Mouse (Mus musculus) lung, postnatal 0 days (tissue): Measurements from ENCODE around the gene Sfpq. TPM values are rescaled to one million over a fixed set of nuclear protein-coding genes. Genes with fewer than 3 reads are reported as not detected.
"Not testable (repeated sequence)": the region's sequence is repeated elsewhere in the genome, so short reads cannot be mapped to it uniquely, and the experiment has no call there.

Source experiments
- ATAC-seq: fragments of 200-750 bp; cut with Nextera tagmentation; 2 replicates; pipeline ENCODE4 v1.8.0; 2017; ENCODE audit warnings: moderate library complexity
- DNase-seq: peaks from one replicate; pipeline ENCODE4 v3.0.0-alpha.2; 2016; ENCODE audit warnings: low spot score
- H3K27ac ChIP-seq: fragments of 300-500 bp; sonication (generic); 2 replicates; pipeline ENCODE4 v1.5.1; 2014; ENCODE audit warnings: antibody characterized with exemption, mild to moderate bottlenecking, low read length, mixed read lengths
- H3K27me3 ChIP-seq: fragments of 300-500 bp; sonication (generic); replicated peaks from 2 replicates; pipeline ENCODE4 v1.6.1; 2014; ENCODE audit warnings: low read length, mixed read lengths; ENCODE audit not compliant: insufficient read depth
- H3K36me3 ChIP-seq: fragments of 300-500 bp; sonication (generic); 2 replicates; pipeline ENCODE4 v1.6.1; 2014; ENCODE audit warnings: low read length, mixed read lengths; ENCODE audit not compliant: insufficient read depth
- H3K4me1 ChIP-seq: fragments of 300-500 bp; sonication (generic); 2 replicates; pipeline ENCODE4 v1.6.1; 2014; ENCODE audit warnings: antibody characterized with exemption, low read depth, low read length, mixed read lengths; ENCODE audit not compliant: insufficient read depth
- H3K4me2 ChIP-seq: fragments of 300-500 bp; sonication (generic); replicated peaks from 2 replicates; pipeline ENCODE4 v1.6.1; 2014; ENCODE audit warnings: low read depth, mild to moderate bottlenecking, low read length, moderate library complexity, mixed read lengths
- H3K4me3 ChIP-seq: fragments of 300-500 bp; sonication (generic); 2 replicates; pipeline ENCODE4 v1.5.1; 2014; ENCODE audit warnings: low read depth, low read length
- H3K9ac ChIP-seq: fragments of 300-500 bp; sonication (generic); replicated peaks from 2 replicates; pipeline ENCODE4 v1.6.1; 2014; ENCODE audit warnings: low read depth, mild to moderate bottlenecking
- H3K9me3 ChIP-seq: fragments of 300-500 bp; sonication (generic); 2 replicates; pipeline ENCODE4 v1.6.1; 2016; ENCODE audit warnings: low read length, mixed read lengths
- CTCF ChIP-seq: IDR thresholded peaks from 2 replicates; pipeline ENCODE4 v1.5.1; 2016; ENCODE audit warnings: antibody characterized with exemption, mild to moderate bottlenecking
- EP300 ChIP-seq: IDR thresholded peaks from 2 replicates; pipeline ENCODE4 v1.6.1; 2016; ENCODE audit warnings: antibody characterized with exemption, mild to moderate bottlenecking, control low read depth
- WGBS: fragments of 180-500 bp; shearing (Covaris S2); extraction: QIAGEN DNeasy Blood & Tissue Kit; methylation state at CpG from one replicate; pipeline ENCODE4 v1.1.7; 2014; 5-methylcytosine and 5-hydroxymethylcytosine counted together
- polyA plus RNA-seq: library from polyadenylated mRNA; unstranded; fragments of >200 nt; fragmentation: Nextera tagmentation; extraction: Ambion mirVana; gene quantifications from 2 replicates; pipeline ENCODE4 v1.2.1, GENCODE M21; 2015

Gene Sfpq
- polyA plus RNA-seq: 51.1 and 63.3 TPM in 2 replicates

- ATAC-seq: peak; percentile 96
- H3K9me3 ChIP-seq: no peaks in the 10 kb centered on the region
- H3K27ac ChIP-seq: peak within 1 kb of the TSS; percentile 96
- H3K4me2 ChIP-seq: peak within 1 kb of the TSS; percentile 61
- peak within 1 kb of the TSS; percentile 100 for H3K4me3 ChIP-seq
- peaks cover 10% of the 10 kb centered on the region; the same call in 1 of the 2 replicates for H3K4me1 ChIP-seq
- TF ChIP-seq EP300 (no peak), CTCF (no peak)
- WGBS: under 1% methylated on average over 71 of the region's 87 CpGs
- peak; percentile 99 for DNase-seq
- peak within 1 kb of the TSS; percentile 100 for H3K9ac ChIP-seq
- H3K27me3 ChIP-seq: no peaks in the 10 kb centered on the region
- H3K36me3 ChIP-seq: peaks cover 12% of the 10 kb centered on the region; the same call in 1 of the 2 replicates
These were observed at the start of gene Sfpq for GRCm38 (mm10) chr4:127021151-127021945. Gene Sfpq (plus strand): TSS chr4:127021324.

GRCm38 (mm10) chr4:126977467-126977866, 43.7 kb upstream of the Sfpq start:
- Histone ChIP-seq H3K4me2 (no peak overlapping the region), H3K9me3 (no peaks in the 10 kb centered on the region), H3K27ac (no peak overlapping the region), H3K27me3 (no peaks in the 10 kb centered on the region), H3K9ac (no peak overlapping the region), H3K36me3 (no peaks in the 10 kb centered on the region), H3K4me3 (no peak overlapping the region), H3K4me1 (no peaks in the 10 kb centered on the region)
- TF ChIP-seq CTCF: peak; percentile 63
- no peak for TF ChIP-seq EP300
- peak; percentile 32 for DNase-seq
- no peak for ATAC-seq

- no peaks in the 10 kb centered on the region for H3K9me3 ChIP-seq
- H3K4me2 ChIP-seq: no peak overlapping the region
- no peaks in the 10 kb centered on the region for H3K27me3 ChIP-seq
- DNase-seq: peak; percentile 16
- 76% methylated on average over 3 of the region's 3 CpGs for WGBS
- H3K4me3 ChIP-seq: no peak overlapping the region
- no peak for ATAC-seq
- no peaks in the 10 kb centered on the region for H3K36me3 ChIP-seq
- TF ChIP-seq EP300 (no peak), CTCF (peak; percentile 25; the same call in 1 of the 2 replicates)
- H3K9ac ChIP-seq: no peak overlapping the region
- no peak overlapping the region for H3K27ac ChIP-seq
- no peaks in the 10 kb centered on the region for H3K4me1 ChIP-seq
These were observed 42.4 kb upstream of the Sfpq start for GRCm38 (mm10) chr4:126978706-126979105.

GRCm38 (mm10) chr4:126983321-126983720, 37.8 kb upstream of the Sfpq start:
- Histone ChIP-seq H3K9me3 (no peaks in the 10 kb centered on the region), H3K4me1 (no peaks in the 10 kb centered on the region), H3K27me3 (no peaks in the 10 kb centered on the region), H3K36me3 (no peaks in the 10 kb centered on the region), H3K4me3 (no peak overlapping the region), H3K27ac (no peak overlapping the region), H3K9ac (no peak overlapping the region), H3K4me2 (no peak overlapping the region)
- DNase-seq (no peak), ATAC-seq (no peak)
- TF ChIP-seq EP300 (no peak), CTCF (no peak)
- 41% methylated on average over 3 of the region's 3 CpGs for WGBS

DNA sequence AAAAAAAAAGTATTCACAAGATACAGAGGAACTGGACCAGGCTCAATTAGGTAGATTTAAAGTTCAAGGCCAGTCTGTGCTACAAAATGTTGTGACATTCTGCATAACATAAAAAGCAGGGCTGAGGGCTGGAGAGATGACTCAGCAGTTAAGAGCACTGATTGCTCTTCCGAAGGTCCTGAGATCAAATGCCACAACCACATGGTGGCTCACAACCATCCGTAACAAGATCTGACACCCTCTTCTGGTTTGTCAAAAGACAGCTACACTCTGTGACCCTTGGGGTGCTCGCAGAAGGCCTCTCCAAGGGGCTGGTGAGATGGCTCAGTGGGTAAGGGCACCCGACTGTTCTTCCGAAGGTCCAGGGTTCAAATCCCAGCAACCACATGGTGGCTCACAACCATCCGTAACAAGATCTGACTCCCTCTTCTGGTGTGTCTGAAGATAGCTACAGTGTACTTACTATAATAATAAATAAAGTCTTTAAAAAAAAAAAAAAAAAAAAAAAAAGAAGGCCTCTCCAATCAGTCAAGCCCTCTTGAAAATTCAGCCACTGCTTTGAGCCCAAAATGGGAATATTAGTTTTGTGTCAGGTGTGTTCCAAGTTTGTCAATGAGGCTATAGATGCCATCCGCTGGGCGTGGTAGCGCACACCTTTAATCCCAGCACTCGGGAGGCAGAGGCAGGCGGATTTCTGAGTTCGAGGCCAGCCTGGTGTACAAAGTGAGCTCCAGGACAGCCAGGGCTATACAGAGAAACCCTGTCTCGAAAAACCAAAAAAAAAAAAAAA, 37.2 kb upstream of the Sfpq start:
- H3K27ac ChIP-seq, H3K9ac ChIP-seq, H3K9me3 ChIP-seq, DNase-seq, H3K4me3 ChIP-seq, H3K36me3 ChIP-seq, ATAC-seq, H3K4me1 ChIP-seq, H3K4me2 ChIP-seq, H3K27me3 ChIP-seq: not testable (repeated sequence)
- WGBS: 80% methylated on average over 11 of the region's 13 CpGs

- no peak for TF ChIP-seq EP300
- no peak for TF ChIP-seq CTCF
- 69% methylated on average over 5 of the region's 5 CpGs for WGBS
- Histone ChIP-seq H3K9ac (no peak overlapping the region), H3K4me3 (no peak overlapping the region), H3K9me3 (no peaks in the 10 kb centered on the region), H3K36me3 (no peaks in the 10 kb centered on the region), H3K4me1 (no peaks in the 10 kb centered on the region), H3K27me3 (no peaks in the 10 kb centered on the region), H3K4me2 (no peak overlapping the region), H3K27ac (no peak overlapping the region)
- DNase-seq (no peak), ATAC-seq (no peak)
These were observed 34.4 kb upstream of the Sfpq start for GRCm38 (mm10) chr4:126986768-126987167.
